Mouse (Mus musculus): Measurements from ENCODE around the gene Ctla4.

- no peak for TF ChIP-seq HCFC1 (IDR thresholded peaks at IDR 0.05; ENCODE audit: borderline replicate concordance, insufficient read depth, low read length)
- no peak for TF ChIP-seq ZNF384 (IDR thresholded peaks at IDR 0.05; ENCODE audit: low read depth, low read length)
- no peak for TF ChIP-seq MAFK (IDR thresholded peaks at IDR 0.05; ENCODE audit: insufficient read depth, low read depth, low read length)
- no peak for TF ChIP-seq ZC3H11A (IDR thresholded peaks at IDR 0.05; ENCODE audit: borderline replicate concordance, low read depth, low read length)
Measured at GRCm38 (mm10) chr1:60903126-60903525, 16.3 kb downstream of the Ctla4 start.

All from ES-E14 (cell line).